Mouse (Mus musculus) thymus, postnatal 0 days (tissue): ENCODE measurements around the gene Trp53i11. TPM values are rescaled to one million over a fixed set of nuclear protein-coding genes. Genes with fewer than 3 reads are reported as not detected.

ENCODE experiments used
- DNase-seq: peaks from one replicate; pipeline ENCODE4 v3.0.0-alpha.2; 2015; ENCODE audit warnings: low spot score
- polyA plus RNA-seq: library from polyadenylated mRNA; unstranded; fragments of >200 nt; fragmentation: Nextera tagmentation; extraction: Ambion mirVana; gene quantifications from 2 replicates; pipeline ENCODE4 v1.2.1, GENCODE M21; 2015

Gene Trp53i11
- polyA plus RNA-seq, 1 experiment from 2014 or later = 43.1 TPM

DNA sequence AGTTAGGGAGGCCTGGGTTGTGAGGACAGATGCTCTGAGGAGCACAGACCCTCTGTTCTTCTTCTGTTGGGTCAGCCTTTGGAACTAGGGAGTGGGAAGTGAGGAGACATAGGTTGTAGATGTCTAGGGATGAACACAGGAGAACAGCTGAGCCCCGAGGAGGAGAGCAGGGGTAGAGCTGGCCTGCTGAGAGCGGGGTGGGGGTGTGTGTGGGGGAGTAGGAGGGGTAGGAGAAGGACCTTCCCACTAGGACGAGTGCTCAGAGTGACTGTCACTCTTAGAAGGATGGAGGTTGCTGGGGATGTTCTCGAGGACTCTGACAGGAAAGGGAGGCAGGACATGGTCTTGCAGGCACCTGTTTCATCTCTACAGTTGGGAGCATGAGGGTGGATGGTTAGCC lies 6.5 kb downstream of the Trp53i11 start:
- DNase-seq = no peak

DNA sequence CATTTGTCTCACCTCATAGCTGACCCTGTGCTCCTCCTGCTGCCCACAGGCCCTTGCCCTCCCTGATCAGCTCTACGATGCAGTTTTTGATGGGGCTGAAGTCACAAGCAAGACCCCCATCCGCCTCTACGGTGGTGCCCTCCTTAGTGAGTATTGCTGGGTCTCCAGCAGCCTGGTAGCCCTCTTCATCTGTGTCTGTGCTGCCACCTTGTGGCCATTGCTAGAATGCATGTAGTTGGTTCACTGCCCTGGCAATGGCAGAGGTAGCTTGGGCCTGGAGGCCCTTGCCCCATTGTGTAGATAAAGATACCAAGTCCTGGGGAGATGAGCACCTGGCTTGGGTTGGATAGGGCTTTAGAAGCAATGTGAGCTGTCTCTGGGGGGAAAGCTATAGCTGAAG lies 11.5 kb downstream of the Trp53i11 start:
- DNase-seq = peak; percentile 93

DNA sequence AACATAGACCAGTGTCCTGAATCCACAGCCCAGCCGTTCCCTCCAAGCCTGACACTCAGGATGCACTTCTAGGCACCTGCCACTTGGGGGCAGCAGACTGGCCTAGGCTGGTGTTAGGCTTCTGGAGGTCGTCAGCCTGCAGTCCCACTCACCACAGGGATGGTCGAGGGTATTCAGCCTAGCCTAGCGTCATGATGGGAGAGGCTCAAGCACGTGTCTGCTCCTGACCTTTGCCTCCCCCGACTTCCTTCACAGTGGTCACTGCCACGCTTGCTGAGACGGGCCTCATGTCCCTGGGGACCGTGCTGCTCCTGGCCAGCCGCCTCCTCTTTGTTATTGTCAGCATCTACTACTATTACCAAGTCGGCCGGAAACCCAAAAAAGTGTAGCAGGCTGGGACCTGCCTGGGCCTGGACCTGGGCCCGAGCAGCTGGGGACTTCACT lies 12.2 kb downstream of the Trp53i11 start:
- peak; percentile 73 for DNase-seq

DNA sequence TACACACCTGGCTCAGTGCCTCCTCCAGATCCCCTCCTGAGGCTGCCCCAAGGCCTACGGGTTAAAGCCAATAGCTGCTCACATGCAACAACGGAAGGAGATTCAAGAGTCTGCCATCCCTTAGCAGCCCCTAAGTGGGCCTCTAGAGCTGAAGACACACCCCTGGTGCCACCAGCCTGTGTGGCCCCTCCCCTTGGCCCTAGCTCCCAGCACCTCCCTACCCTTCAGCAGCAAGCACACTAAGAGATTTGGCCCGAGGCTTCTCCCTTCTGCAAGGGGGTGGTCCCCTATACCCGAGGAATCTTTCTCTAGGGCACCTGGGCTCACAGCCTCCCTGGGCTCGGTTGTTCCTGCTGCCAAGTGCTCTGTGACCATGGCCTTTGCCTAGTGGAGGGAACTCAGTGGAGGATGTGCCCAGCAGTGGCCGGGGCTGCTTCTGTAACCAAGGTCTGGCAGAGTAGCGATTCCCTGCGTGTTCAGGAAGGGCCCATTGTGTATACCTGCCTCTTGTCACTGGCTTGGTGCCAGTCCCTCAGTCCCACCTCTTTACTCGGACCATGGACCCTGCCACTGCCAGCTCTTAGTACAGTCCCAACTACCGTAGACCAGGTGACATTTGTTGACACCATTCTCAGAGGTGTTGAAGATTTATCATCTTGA lies 13.5 kb downstream of the Trp53i11 start:
- no peak for DNase-seq

DNA sequence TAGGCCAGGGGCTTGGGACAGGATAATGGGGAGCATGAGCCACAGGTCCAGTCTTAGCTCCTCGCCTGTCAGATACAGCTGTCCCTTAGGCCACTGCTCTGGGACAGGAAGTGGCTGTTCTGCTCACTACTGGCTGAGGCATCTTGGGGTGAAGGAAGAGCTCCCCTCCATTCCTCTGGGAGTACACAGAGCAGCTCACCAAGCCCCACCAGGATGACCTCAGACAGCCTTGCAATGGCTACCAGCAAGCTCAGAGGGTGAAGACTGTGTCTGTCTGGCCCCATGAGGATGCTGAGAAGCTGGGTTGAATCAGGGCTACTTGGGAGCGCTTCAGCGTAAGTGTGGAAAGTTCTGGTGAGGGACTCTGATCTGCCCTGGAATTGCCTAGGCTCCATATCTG lies 14.6 kb downstream of the Trp53i11 start:
- no peak for DNase-seq

DNA sequence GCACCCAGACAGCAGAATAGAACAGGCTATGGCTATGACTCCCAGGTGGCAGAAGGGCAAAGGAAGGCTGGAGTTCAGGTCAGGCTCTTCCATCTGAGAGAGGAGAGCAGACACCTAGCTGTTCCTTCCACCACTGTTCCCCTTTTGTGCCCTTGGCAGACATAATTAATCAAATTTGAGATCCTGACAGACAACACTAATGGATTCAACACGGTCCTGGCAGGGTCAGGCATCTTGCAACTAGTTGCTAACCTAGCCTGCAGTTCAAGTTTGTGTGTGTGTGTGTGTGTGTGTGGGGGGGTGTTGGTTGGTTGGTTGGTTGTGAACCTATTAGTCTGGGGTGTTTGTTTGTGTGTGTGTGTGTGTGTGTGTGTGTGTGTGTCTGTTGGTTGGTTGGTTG lies 15.4 kb downstream of the Trp53i11 start:
- no peak for DNase-seq

DNA sequence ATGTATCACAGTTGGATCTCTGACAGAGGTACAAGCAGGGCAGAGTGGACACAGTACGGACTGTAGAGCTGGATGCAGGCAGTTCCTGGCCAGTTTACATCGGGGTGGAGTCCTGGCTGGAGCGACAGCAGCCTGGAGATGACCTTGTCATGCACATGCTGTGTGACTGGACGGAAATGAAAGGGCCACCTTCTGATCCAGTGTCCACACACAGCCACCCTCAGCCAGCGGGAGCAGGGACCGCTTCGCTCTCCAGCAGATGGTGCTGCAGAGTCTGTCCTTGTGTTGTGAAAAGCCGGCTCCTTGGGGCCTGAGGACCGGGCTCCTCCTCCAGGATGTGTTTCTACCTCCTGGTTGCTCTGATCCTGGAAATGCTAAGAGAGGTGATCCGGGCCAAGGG lies 16.3 kb downstream of the Trp53i11 start:
- peak; percentile 56 for DNase-seq

DNA sequence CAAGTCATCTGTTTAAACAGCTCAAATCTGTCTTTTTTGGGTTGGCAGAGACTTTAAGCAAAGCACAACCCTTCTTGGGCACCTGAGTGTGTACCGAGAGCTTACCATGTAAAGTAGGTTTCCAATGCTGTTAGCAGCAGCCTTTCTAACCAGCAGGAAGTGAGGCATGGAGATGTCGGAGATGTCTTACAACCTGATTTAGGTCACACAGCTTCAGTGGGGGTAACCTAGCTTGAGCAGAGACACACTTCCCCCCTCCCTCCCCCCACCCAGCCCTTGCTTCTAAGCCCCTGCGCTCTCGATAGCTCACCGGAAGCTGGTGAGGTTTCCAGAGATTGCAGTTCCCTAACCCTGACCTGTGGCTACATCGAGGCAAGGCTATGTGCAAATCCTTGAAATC lies 17.2 kb downstream of the Trp53i11 start:
- DNase-seq = peak; percentile 78

DNA sequence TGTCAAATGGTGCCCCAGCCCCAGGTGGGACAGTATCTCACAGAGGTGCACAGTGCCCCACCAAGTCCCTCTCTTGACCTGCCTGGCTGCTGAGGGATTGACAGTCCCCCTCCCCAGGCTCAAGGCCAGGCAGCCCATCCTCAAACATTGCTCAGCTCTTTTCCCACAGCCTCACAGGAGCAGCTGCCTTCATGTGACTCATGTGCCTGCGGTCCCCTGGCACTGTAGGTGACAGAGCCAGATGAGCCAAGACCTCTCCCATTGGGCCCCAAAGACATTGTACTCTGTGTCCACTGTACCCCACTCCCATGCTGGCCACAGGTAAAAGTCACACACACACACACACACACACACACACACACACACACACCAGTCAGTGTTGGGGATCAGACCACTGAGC lies 18.8 kb downstream of the Trp53i11 start:
- DNase-seq = no peak

DNA sequence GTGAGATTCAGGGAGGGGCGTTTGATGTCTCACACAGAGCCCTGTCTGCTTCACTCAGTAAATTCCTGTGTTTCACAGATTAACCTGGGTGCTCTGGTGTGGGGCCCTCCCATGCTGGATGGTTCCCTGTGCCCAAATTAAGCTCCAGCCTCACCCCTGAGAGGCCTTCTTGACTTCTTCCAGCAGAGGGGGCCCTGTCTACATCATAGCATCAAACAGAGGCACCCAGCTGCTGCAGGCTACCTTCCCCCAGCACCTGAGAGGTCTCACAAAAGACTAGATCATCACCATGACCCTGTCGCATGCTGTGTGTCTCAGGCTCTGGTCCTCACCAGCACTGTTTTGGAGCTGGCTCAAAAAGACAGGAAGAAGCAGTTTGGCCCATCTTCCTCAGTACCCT lies 25.0 kb downstream of the Trp53i11 start:
- peak; percentile 38 for DNase-seq

DNA sequence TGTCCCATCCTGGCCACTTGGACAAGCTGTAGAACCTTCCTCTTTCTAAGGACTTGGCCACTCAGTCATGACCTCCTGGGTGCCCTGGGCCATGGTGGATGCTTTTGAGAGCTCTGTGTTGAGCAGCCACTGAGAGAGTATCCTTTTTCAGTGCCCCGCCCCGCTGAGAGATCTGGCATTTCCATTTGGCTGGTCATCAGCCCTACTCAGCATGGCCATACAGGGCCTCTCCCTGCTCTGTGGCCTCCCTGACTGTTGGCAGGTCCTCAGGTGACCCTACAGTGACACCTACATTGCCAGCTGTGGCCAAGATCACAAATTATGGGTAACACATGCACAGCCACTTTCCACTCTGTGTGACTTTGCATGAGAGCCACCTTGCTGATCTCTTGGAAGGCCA lies 25.5 kb downstream of the Trp53i11 start:
- no peak for DNase-seq

DNA sequence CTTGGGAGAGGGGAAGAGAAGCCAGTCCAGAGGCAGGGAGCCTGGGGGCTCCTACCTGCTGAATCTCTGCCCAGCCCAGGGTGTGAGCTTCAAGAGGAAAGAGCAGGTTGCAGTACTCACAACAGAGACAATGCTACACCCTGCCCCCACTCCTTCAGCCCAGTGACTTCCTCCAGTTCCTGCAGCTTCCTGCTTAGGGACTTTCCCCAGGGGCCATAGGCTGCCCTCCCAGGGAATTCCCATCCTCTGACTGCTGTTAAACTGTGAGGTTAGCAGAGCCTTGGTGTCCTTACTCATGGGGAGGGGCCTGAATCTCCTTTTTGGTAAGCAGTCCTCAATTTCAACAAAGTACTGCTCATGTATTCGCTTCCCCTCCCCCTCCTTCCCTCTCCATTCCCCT lies 26.8 kb downstream of the Trp53i11 start:
- no peak for DNase-seq

DNA sequence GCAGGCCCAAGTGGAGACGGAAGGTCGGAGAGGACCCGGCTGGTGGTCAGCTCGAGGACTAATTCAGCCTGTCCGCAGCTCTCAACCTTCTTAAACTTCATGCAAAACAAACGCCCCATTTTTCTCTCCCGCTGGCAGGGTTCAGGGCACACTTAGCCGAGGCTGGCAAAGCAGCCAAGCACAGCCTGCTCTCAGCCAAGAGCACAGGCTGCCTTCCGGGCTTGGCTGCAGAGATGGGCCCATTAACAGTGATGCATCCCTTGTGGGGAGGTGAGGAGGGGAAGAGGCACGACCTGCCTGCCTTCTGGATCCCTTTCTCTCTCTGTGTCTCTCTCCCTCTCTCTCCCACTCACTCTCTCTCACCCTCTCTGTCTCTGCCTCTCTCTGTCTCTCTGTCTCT lies 28.4 kb downstream of the Trp53i11 start:
- no peak for DNase-seq

DNA sequence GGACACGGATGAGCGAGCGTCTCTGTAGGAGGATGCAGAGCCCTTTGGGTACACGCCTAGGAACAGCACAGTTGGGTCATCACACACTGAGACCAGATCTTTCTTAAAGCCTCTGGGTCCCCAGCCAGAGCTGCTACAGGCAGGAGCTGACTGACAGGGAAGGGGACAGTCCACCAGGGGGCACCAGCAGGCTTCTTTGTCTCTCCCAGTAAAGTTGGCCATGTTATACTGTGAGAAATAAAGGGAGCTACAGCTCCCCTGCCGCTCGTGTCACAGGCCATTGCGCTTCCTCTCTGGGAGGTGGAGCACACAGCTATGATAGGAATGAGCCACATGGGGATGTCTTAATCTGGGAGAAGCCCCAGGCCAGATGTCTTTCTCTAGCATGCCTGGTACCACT lies 29.7 kb downstream of the Trp53i11 start:
- peak; percentile 80 for DNase-seq

DNA sequence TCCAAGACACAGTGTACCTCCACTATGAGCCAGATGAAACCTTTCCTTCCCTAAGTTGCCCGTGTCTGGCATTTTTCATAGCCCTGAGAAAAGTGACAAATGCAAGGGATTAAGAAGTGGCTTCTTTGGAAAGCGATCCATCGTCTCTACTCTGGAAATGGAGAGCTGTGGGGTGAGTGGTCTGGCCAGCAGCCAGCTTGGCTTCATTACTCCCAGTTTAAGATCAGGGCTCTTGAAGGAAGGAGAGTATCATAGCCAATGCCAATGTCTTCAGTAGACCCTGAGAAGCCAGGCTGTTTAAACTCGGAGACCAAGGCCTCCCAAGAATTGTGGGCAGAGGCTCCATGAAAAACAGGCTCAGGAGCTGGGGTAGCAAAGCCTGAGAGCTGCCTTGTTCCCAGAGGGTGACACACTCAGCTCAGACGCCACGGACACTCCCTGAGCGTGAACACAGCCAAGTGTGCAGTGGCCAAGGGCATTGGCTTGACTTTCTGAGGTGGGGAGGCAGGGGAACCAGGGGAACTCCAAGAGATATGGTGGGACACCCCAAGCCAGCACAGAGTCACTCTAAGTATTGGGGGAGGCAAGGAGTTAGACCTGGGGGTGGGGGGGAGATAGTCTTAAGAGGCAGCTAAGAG lies 31.1 kb downstream of the Trp53i11 start:
- DNase-seq = no peak

DNA sequence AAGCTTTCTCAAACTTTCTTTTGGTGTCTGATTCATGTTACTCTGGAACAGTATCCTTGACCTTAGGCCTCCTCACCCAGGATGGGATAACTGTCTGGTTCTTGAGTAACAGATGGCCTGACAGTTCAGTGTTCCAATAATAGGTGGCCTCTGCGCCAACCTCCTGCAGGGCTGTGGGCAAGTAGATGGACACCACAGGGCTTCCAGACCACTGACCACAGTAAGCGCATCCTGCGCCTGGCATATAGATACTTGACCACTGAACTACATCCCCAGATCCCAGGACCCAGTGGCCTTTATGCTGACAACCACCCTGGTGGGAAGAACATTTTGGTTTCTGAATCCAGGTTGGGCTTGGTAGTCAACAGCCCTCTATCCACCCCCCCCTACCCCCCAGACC lies 32.2 kb downstream of the Trp53i11 start:
- no peak for DNase-seq

DNA sequence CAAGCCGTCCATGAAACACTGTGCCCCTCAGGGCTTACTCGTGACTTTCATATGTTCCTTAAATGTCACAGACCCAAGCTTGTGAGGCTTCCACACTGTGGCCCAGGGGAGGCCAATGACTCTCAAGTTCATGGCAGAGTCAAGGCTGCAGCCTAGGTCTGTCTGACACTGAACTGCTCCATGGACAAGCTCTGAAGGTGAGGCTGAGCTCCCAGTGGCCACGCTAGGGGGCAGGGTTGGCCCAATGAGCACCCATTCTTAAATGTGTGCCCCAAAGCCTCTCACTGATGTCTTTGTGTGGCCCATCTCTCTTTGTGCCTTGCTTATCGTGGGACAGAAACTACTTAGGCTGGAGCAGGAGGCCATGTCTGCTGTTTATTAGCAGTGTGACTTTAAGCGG lies 33.1 kb downstream of the Trp53i11 start:
- no peak for DNase-seq

DNA sequence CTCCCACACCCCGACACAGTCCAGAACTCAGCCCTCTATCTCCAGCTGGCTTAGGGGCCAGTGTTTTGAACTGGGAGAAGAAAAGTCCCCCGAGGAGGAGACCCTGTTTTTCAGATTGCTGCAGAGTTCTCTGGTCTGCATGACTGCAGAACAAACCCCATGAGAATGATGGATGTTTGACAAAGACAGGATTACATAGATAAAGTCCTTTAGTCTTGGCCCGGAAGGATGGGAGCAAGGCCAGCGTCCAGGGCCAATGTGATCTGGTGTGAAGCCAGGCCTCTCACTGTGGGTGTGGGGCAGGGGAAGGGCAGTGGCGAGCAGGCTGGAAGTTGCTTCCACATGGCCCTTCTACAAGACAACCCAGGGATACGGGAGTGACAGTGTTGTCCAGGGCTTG lies 36.1 kb downstream of the Trp53i11 start:
- no peak for DNase-seq

DNA sequence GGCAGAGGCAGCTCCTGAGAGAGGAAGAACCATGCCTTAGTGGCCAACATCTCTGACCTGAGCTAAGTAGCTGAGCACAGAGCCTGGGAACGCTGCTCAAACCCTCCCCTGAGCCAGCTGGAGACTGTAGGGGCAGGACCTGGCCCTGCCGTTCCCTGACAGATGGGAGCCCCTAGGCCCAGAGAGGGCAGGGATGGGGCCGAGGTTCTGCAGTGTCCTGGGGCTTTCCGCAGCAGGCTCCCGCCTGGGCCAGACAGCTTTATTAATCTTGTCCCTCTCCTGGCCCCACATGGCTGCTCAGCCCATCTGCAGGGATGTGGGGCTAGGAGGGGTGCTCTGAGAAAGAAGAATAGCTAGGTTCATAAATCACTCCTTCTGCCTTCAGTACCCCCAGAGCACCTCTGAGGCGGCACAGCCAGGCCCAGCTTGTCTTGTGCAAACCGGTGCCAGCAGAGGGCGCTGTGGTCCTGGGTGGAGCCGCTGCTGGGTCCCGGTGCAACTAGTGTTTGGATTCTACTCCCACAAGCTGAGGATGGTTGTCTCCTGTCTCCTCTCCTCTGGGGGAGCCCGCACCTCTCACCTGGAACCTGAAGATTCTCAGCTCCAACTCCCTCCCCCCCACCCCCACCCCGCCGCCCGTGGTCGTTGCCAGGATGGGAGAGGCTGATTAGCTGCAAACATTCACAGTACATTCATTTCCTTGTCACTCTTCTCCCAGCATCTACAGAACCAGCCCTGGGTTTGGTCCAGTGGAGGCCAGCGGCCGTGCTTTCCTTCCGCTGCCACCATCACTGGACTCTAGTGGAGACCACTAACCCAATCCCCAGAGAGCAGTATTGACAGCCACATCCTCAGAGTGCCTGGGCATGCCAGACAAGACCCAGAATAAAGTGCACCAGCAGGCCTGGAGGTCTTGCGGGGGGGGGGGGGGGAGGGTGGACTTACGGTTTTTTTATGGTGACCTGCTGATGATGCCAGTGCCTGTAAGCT lies 39.6 kb downstream of the Trp53i11 start:
- peak; percentile 72 for DNase-seq

DNA sequence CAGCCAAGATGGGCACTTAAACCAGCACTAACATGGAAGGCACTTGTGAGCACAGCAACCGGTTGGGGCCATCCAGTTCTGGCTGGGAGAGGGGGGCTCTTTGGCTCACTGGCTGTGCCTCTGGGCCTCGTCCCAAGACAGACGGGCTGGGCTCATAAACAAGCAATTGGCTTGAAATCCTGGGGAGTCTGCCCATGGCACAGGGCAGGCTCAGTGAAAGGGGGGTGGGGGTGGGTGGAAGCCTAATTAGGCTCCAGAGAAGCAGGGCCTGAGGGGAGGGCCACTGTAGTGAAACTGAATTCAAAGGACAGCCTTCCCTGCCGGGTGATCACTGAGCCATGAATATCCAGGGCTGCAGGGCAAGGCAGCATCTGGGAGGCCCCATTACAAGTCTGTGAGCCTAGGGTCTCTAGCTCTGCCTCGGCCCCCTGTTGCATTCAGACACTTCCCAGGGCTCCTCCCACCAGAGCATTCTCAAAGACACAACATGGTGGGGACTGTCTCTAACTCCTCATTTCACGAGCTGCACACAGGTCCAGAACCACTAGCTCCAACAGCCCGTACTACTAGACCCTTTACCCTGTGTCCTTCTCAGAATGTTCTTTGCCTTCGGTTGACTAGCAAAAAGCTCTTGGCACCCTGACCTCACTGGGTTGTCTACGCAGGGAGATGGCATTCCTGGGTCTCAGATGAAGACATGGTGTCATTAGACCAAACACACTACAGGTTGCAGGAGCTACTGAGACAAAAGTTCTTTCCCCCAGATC lies 40.5 kb downstream of the Trp53i11 start:
- DNase-seq = no peak

DNA sequence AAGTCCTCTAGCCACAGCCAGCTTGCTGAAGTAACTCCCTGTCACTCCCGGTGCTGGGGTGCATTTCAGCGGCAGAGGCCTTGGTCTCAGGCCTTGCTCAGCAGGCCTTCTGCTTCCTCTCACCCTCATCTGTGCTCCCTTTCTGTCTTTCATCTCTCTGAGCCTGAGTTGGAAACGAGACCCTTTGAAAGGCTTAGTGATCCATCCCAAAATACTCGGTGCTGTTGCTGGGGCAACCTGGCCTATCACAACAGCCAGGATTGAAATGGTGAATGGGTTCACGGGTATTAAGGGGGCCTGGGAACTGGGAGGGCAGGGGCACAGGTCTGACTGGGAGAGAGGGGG lies 41.1 kb downstream of the Trp53i11 start:
- no peak for DNase-seq

DNA sequence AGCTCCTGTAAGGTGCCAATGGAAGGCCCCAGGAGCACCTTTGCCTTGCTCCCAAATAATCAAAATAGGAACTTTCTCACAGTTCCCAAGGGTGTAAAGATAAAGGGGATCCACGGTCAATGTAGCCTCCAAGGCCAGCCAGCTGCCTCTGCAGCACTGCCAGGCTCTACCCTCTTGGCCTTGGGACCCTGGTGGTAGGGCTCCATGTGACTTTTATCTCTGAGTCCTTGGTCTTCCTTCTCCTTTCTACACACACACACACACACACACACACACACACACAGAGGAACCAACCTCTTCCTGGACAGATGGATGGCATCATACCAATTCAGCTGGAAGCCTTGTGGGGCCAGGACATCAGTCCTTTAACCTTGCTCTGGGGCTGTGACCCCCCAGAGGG lies 44.8 kb downstream of the Trp53i11 start:
- DNase-seq = no peak
